Mouse (Mus musculus) left cerebral cortex, postnatal 10 days (tissue): Measurements from ENCODE around the gene Stradb. TPM values are rescaled to one million over a fixed set of nuclear protein-coding genes. Genes with fewer than 3 reads are reported as not detected.

Experiments used
- DNase-seq, 2 experiments: peaks; one replicate each; pipeline ENCODE4 v3.0.0; 2021 to 2022; ENCODE audit warnings: low spot score in 2 of 2, mixed read lengths in 1 of 2; ENCODE audit errors: extremely low spot score in 1 of 2
- intact Hi-C: fragments of 180-260 bp; cut with DNase I; formaldehyde crosslinking; loops from one replicate; pipeline ENCODE4 v1.15.1; 2025
- total RNA-seq, 2 experiments: library from RNA; stranded (reverse); gene quantifications; 2 replicates each; pipeline ENCODE4 v1.2.3; 2021

Gene Stradb
- 10 to 100 TPM; 78.9 to 89.0 TPM for total RNA-seq

GRCm38 (mm10) chr1:58973366-58974221 lies at the start of gene Stradb, which contains the start of gene Trak2:
Gene Stradb (plus strand): TSS chr1:58973522.
Gene Trak2 (minus strand): TSS chr1:58973430.
- peak; percentile 95 to 97 for DNase-seq
- intact Hi-C loops = loop anchor here (5.0 kb wide), 2 partner anchors 46 to 61 kb away; no protein-coding TSS in a partner anchor

GRCm38 (mm10) chr1:58926664-58927063 lies 46.7 kb upstream of the Stradb start:
- intact Hi-C loops = loop anchor here (5.0 kb wide), 1 partner anchor 46 kb away; the partner anchor contains the start of genes Stradb and Trak2
- no peak for DNase-seq

- DNase-seq = no peak
- intact Hi-C loops = no loop called here
Measured at GRCm38 (mm10) chr1:58936746-58937605, 36.3 kb upstream of the Stradb start.

GRCm38 (mm10) chr1:58937606-58938099 lies 35.7 kb upstream of the Stradb start:
- intact Hi-C loops = no loop called here
- no peak for DNase-seq

- intact Hi-C loops = no loop called here
- DNase-seq = no peak
Measured at GRCm38 (mm10) chr1:58945523-58945922, 27.8 kb upstream of the Stradb start.

GRCm38 (mm10) chr1:58945960-58946670 lies 27.2 kb upstream of the Stradb start:
- intact Hi-C loops = no loop called here
- no peak for DNase-seq

- intact Hi-C loops = no loop called here
- DNase-seq = no peak
Measured at GRCm38 (mm10) chr1:58946718-58947117, 26.6 kb upstream of the Stradb start.

GRCm38 (mm10) chr1:58949561-58950106 lies 23.7 kb upstream of the Stradb start:
- intact Hi-C loops = no loop called here
- DNase-seq = no peak

GRCm38 (mm10) chr1:58950899-58951648 lies 22.2 kb upstream of the Stradb start:
- peak in 1 of 2 experiments; percentile 50 for DNase-seq
- intact Hi-C loops = no loop called here

GRCm38 (mm10) chr1:58951841-58952240 lies 21.5 kb upstream of the Stradb start:
- no peak for DNase-seq
- intact Hi-C loops = no loop called here

GRCm38 (mm10) chr1:58952526-58952925 lies 20.8 kb upstream of the Stradb start:
- intact Hi-C loops = no loop called here

GRCm38 (mm10) chr1:58952997-58953396 lies 20.3 kb upstream of the Stradb start:
- no peak for DNase-seq
- intact Hi-C loops = no loop called here

More at GRCm38 (mm10) chr1:58952526-58952925, 20.8 kb upstream of the Stradb start:
- no peak for DNase-seq

- no peak for DNase-seq
- intact Hi-C loops = no loop called here
Measured at GRCm38 (mm10) chr1:58953686-58954434, 19.5 kb upstream of the Stradb start.

- intact Hi-C loops = no loop called here
- no peak for DNase-seq
Measured at GRCm38 (mm10) chr1:58954578-58955410, 18.5 kb upstream of the Stradb start.

GRCm38 (mm10) chr1:58955716-58956115 lies 17.6 kb upstream of the Stradb start:
- DNase-seq = no peak
- intact Hi-C loops = no loop called here

- intact Hi-C loops = no loop called here
- no peak for DNase-seq
Measured at GRCm38 (mm10) chr1:58956229-58956628, 17.1 kb upstream of the Stradb start.
